Mouse (Mus musculus) A20 (cell line): ENCODE measurements around the gene Tmem210.
"Not testable (repeated sequence)": the region's sequence is repeated elsewhere in the genome, so short reads cannot be mapped to it uniquely, and the experiment has no call there.

ENCODE experiments used
- DNase-seq: peaks from one replicate; pipeline ENCODE4 v3.0.0-alpha.2; 2011; ENCODE audit warnings: low read depth, low spot score

Tmem210 gene

GRCm38 (mm10) chr2:25287927-25288649 is at the start of gene Tmem210:
Tmem210 (plus strand) TSS chr2:25288145.
- DNase-seq, result no peak

DNA sequence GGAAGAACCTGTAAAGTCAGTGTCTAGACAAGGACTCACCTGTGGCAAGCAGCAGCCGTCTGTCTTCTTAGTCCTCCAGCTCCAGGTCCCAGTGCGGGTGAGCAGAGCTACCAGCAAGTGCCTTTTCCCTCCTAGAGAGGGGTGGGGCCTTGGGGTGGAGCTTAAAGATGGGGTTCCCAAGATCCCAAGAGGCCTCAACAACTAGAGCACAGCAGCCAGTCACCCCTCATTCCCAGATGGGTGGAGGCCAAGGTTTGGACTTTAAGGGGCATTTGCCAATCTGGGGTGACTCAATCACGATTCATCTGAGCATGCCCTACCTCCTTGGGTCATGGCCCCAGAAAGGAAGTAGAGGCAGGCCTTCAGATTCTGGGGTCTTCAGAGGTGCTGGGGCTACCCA is 48.2 kb upstream of the Tmem210 start:
- DNase-seq, result no peak

DNA sequence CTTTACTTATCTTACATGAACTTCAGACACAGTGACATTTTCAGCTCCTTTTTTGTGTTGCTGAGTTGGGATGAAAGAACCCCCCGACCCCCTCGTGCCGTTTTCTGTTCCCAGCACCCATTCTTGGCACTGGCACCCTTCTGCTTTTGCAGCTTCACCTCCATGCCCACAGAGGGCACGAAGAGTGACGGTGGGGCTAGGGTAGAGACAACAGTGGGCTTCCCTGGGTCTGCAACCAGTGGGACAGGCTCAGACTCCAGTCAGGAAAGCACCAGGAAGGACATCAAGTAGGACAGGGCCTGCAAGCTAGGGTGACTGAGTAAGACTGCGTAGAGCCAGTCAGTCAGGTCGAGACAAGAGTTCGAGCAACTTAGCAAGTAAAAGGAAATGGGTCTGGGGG is 47.6 kb upstream of the Tmem210 start:
- no peak for DNase-seq

DNA sequence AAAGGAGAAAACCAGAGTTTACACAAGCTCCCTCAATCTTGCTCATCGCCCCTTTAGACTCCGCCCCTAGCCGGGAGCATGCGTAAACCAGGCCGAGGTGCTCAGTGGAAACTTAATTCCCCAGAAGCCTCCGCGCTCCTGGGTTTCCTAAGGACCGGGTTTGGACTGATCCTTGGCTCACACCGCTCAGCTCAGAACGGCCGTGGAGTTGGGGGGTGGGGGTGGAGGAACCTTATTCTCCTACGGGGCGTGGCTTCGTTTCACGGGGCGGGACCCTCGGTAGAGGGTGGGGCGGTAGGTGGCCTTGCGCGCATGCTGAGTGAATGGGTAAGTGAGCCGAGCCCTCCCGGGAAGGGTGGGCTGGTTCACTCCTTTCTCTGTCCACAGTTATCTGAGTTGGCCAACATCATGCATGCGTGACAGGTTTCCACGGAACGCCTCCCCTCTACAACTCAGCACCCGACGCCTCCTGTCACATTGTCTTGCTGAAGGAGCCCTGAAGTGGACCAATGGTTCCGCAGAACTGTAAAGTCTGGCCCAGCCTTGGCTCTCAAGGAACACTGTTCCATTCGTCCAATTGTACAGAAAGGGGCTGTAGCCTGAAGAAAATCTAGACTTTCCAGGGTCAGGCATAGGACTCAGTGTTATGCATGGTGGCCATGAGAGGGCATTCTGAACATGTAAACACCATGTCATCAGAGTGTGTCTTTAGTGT is 47.1 kb upstream of the Tmem210 start:
- peak; percentile 84 for DNase-seq

GRCm38 (mm10) chr2:25241438-25241775 is 46.5 kb upstream of the Tmem210 start:
- DNase-seq, result no peak

DNA sequence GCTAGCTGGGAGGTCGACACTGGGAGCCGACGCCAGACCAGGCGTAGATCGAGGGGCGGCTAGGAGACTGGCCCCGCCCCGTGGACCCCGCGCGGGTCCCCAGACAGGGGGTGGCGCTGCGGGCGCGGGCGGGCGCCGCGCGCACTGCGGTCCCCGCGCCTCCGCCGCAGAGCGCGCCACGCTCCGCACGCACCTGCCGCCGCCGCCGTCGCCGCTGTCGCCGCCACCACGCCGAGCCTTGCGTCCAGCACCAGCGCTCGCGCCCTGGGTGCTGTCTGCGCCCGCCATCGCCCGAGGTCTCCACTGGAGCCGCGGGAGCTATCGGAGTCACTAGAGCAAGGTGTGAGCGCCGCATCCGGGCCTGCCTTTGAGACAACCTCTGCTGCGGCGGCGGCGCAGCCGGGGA is 45.8 kb upstream of the Tmem210 start, which contains the start of the genes Rnf208 and Cysrt1:
TSS of gene Rnf208 (plus strand) at position 155 of the 406 bp plus-strand sequence.
TSS of gene Cysrt1 (minus strand) at position 352 of the 406 bp plus-strand sequence.
- peak; percentile 8 for DNase-seq

DNA sequence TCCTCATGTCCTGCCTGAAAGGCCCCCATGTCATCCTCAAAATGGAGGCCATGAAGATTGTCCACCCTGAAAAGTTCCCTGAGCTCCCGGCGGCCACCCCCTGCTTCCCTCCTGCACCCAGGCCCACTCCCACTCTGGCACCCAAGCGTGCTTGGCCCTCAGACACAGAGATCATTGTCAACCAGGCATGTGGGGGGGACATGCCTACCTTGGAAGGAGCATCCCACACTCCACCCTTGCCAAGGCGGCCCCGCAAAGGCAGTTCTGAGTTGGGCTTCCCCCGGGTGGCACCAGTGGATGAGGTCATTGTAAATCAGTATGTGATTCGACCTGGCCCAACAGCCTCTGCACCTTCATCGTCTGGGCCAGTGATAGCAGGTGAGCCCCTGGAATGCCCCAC is 44.6 kb upstream of the Tmem210 start:
- DNase-seq, result no peak

GRCm38 (mm10) chr2:25244144-25244543 is 43.8 kb upstream of the Tmem210 start:
- no peak for DNase-seq

DNA sequence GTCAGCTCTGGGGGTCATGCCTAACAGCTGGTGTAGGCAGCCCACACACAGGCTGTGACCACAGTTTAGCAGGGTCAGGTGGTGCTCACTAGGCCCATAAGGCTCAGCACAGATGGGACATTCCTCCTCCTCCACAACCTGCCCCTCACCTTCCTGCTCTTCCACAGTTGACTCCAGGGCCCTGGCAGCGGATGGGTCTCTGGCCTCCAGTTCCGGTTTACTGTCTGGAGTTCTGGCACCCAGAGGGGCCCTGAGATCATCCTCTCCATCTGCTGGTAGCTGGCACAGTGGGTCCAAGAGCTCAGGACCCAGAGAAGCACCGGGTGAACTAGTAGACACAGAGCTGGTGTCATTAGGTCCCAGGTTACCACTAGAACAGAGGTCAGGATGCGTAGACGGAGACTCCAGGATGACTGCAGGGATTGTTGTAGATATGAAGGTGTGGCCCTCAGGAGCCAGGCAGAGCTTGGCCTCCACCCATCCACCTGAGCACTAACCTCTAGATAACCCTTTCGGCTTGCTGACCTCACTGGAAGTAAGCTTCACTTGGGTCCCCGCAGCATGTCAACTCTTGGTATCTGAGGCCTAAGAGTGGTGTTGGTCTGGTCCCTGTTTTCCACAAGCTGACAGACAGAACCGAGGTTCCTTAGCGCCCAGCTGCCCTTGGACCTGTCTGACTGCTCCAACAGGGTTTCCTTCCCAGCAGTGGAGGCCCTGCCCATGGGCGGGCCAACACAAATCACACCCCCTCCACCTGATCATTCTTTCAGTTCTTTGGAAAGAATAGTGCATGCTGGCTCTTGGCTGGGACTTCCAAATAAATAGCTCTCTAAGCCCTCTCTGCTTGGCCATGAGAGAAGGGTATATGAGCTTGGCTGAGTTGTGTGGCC is 41.5 kb upstream of the Tmem210 start, which contains the start of gene AL732309.1:
TSS of gene AL732309.1 (minus strand) at position 681 of the 890 bp plus-strand sequence.
- DNase-seq, result no peak

DNA sequence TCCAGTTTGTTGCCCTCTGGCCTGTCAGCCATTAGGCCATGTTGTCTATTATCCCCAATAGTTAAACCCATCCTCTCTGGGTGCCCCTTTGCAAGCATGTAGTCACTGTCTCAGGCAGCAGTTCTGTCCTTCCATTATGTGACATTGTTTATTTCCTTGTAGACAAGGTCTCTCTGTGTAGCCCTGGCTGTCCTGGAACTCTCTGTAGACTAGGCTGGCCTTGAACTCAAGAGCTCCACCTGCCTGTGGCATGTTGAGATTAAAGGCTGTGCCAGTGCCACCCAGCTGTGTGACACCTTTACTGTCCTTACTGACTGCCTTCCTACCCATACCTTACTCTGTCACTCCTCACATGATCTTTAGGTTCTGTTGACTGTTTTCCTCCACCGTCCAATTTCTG is 35.6 kb upstream of the Tmem210 start:
- peak; percentile 58 for DNase-seq

DNA sequence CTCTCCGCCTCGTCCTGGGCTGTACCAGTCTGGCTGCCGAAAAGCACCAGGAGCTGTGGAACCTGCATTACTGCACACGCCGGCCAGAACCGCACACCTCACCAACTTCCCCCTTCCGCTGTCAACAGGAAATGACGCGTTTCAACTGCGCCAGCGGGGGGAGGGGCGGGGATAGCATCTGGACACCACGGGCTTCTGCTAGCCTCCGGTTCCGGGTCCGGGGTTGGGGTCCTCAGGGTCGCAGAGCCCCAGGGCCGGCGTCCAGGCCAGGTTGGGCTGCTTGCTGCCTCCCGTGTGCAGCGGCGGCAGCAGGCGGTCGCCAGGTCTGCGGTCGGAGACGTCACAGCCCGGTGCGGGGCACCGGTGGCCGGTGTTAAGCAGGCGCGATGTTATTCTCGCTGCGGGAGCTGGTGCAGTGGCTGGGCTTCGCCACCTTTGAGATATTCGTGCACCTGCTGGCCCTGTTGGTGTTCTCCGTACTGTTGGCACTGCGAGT is 32.6 kb upstream of the Tmem210 start, which contains the start of gene Tmem203:
TSS of gene Tmem203 (plus strand) at position 156 of the 496 bp plus-strand sequence.
- peak; percentile 94 for DNase-seq

DNA sequence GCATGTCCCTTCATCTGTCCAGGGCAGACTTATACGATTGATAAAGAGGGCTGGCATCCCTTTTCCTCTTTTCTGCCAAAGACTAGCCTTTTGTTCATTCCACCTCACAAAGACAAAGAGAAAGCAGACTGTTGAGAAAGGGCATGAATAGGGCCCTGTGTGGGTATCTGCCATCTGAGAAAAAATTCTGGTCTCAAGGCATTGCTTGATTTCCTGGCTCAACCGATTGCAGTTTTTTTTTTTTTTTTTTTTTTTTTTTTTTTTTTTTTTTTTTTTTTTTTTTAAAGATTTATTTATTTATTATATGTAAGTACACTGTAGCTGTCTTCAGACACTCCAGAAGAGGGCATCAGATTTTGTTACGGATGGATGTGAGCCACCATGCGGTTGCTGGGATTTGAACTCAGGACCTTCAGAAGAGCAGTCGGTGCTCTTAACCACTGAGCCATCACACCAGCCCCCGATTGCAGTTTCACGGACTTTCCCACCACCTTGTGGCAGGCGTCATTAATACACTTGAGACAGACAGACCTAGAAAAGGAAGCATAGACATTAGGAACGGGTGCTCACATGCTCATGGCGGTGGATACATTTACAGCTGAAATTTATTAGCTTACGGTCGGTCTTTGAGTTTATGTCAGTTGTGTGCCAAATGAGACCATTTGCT is 31.4 kb upstream of the Tmem210 start:
- DNase-seq, result peak; percentile 87

DNA sequence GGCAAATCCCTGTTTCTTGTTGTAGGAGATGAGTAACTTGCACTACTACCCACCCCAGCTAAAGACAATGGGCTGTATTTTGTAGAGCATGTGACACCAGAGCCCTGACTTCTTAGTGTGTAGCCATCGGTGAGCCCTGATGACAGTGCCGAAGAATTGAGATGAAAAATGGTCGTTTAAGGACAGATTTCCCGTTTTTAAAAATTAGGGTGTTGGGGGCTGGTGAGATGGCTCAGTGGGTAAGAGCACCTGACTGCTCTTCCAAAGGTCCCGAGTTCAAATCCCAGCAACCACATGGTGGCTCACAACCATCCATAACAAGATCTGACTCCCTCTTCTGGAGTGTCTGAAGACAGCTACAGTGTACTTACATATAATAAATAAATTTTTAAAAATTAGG is 30.7 kb upstream of the Tmem210 start:
- not testable (repeated sequence) for DNase-seq

- peak; percentile 52 for DNase-seq
Measured at GRCm38 (mm10) chr2:25258887-25259286, 29.1 kb upstream of the Tmem210 start.

DNA sequence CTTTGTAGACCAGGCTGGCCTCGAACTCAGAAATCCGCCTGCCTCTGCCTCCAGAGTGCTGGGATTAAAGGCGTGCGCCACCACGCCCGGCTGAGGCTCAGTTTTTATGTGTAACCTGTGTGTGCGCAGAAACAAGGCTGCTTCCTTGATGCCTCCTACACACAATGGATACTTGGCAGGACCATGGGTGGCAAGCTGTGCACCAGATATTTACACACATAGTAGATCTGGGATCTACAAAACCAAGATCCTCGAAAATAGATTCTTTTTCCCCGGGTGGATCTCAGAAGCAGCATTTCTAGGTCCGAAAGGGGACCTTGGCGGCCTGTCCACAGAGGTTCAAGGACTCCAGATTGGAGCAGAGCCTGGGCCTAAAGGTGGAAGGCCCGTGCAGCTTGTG is 26.1 kb upstream of the Tmem210 start:
- no peak for DNase-seq

DNA sequence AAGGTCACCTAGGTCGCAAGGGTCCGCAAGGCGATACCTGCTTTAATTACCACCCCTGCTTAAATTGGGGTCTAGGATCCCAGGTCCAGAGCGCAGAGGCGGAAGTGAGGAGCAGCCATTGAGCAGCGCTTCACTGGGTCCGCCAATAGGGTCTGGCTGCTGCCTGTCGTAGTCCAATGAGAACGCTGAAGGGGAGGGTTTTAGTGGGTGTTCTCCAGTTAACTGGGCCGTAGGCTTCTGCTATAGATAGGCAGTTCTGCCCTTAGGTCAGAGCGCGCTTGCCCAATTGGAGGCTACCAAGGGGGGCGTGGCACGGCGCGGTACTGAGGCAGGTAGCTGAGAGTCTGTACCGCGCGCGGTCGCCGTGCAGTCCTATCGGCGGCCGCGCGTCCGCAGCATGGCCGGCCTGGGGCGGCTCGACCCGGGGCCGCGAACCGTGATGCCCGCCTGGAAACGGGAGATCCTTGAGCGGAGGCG is 25.6 kb upstream of the Tmem210 start, which contains the start of gene Tprn:
TSS of gene Tprn (plus strand) at position 328 of the 477 bp plus-strand sequence.
- DNase-seq, result peak; percentile 98

GRCm38 (mm10) chr2:25262795-25263622 is 24.9 kb upstream of the Tmem210 start:
- DNase-seq, result peak; percentile 79

GRCm38 (mm10) chr2:25263623-25264285 is 24.2 kb upstream of the Tmem210 start:
- no peak for DNase-seq

- DNase-seq, result no peak
Measured at GRCm38 (mm10) chr2:25264286-25264660, 23.7 kb upstream of the Tmem210 start.
